ENCODE assay signal across 8 mouse cellular contexts in genomic region chr17:46160090-46160662, GRCm38 (mm10). TPM values are rescaled to one million over a fixed set of nuclear protein-coding genes. Genes with fewer than 3 reads are reported as not detected.
DNase-seq lines count a peak whose midpoint lies in the region; ATAC-seq lines count a peak whose summit lies in the region.

No protein-coding gene starts in this region.

- peak; percentile 98 for DNase-seq in adipocyte (ENCODE audit: low spot score)
- DNase-seq in embryo, embryonic 10.5 days (ENCODE audit: low spot score), result peak; percentile 95
- DNase-seq in gastrocnemius, postnatal 14 days, result peak; percentile 90
- peak; percentile 86 to 91 for DNase-seq in left cerebral cortex, postnatal 10 days (ENCODE audit: extremely low spot score in 1 of 2, low spot score in 2 of 2)
- DNase-seq in right cerebral cortex, postnatal 36 days (ENCODE audit: low spot score in 2 of 2), result peak; percentile 75 to 86
- peak; percentile 94 for DNase-seq in yolk sac, embryonic 10.5 days (ENCODE audit: low spot score)

- intact Hi-C loops in gastrocnemius, postnatal 14 days (cut with DNase I; ENCODE audit: low total_unique reads), result no loop called here
- intact Hi-C loops in left cerebral cortex, postnatal 10 days (cut with DNase I), result loop anchor here (10.0 kb wide), 1 partner anchor 425 kb away; the partner anchor contains the start of gene 1600014C23Rik

- peak; percentile 52 for ATAC-seq in inflammation-experienced regulatory T-cells, adult 6 months
- peak; percentile 73 for ATAC-seq in megakaryocyte-erythroid progenitor cell, adult 5-6 weeks (replicated peaks; ENCODE audit: low FRiP score, low TSS enrichment, poor library complexity, severe bottlenecking)

RNA-seq across cellular contexts. Expression of gene Gtpbp2, which starts 0.7 kb away (rescaled TPM):
- 10 to 100 TPM; 45.4 to 56.3 TPM for total RNA-seq in gastrocnemius, postnatal 14 days (2021)
- polyA plus RNA-seq in inflammation-experienced regulatory T-cells, adult 6 months (2017; shearing (Covaris generic)), result 10 to 100 TPM; 47.8 to 71.3 (median 51.3) TPM
- 100 to 1,000 TPM in 1 of 2 experiments, 10 to 100 TPM in 1; 86.6 to 101 TPM for total RNA-seq in left cerebral cortex, postnatal 10 days (2021)
- 47.9 and 52.5 TPM in 2 replicates for total RNA-seq in megakaryocyte-erythroid progenitor cell, adult 5-6 weeks (2014; fragmentation: Nextera tagmentation)
- 23.7 and 24.6 TPM in 2 replicates for total RNA-seq in megakaryocyte-erythroid progenitor cell, adult 5-6 weeks (2017)

RNA-seq across cellular contexts. Expression of gene Mad2l1bp, which starts 6.8 kb away (rescaled TPM):
- total RNA-seq in gastrocnemius, postnatal 14 days (2021), result 10 to 100 TPM; 14.6 to 15.6 TPM
- 10 to 100 TPM; 47.3 to 55.4 (median 53.1) TPM for polyA plus RNA-seq in inflammation-experienced regulatory T-cells, adult 6 months (2017; shearing (Covaris generic))
- 10 to 100 TPM; 13.2 to 15.3 TPM for total RNA-seq in left cerebral cortex, postnatal 10 days (2021)
- total RNA-seq in megakaryocyte-erythroid progenitor cell, adult 5-6 weeks (2014; fragmentation: Nextera tagmentation), result 15.4 and 16.1 TPM in 2 replicates
- total RNA-seq in megakaryocyte-erythroid progenitor cell, adult 5-6 weeks (2017), result 8.0 and 9.7 TPM in 2 replicates

RNA-seq across cellular contexts. Expression of gene Rsph9, which starts 16.2 kb away (rescaled TPM):
- total RNA-seq in gastrocnemius, postnatal 14 days (2021), result under 1 TPM; 0.43 to 0.66 TPM
- polyA plus RNA-seq in inflammation-experienced regulatory T-cells, adult 6 months (2017; shearing (Covaris generic)), result 1 to 10 TPM in 2 of 3 experiments, under 1 TPM in 1; 0.94 to 2.3 (median 1.3) TPM
- total RNA-seq in left cerebral cortex, postnatal 10 days (2021), result 10 to 100 TPM; 33.0 to 34.8 TPM
- total RNA-seq in megakaryocyte-erythroid progenitor cell, adult 5-6 weeks (2014; fragmentation: Nextera tagmentation), result 4.3 TPM in 1 of 2 replicates, not detected in the other
- total RNA-seq in megakaryocyte-erythroid progenitor cell, adult 5-6 weeks (2017), result not detected in 2 replicates

RNA-seq across cellular contexts. Expression of gene Polh, which starts 42.3 kb away (rescaled TPM):
- total RNA-seq in gastrocnemius, postnatal 14 days (2021), result 10 to 100 TPM; 11.2 to 13.5 TPM
- 10 to 100 TPM in 1 of 3 experiments, 1 to 10 TPM in 2; 6.4 to 20.1 (median 8.2) TPM for polyA plus RNA-seq in inflammation-experienced regulatory T-cells, adult 6 months (2017; shearing (Covaris generic))
- 1 to 10 TPM; 6.3 to 7.8 TPM for total RNA-seq in left cerebral cortex, postnatal 10 days (2021)
- total RNA-seq in megakaryocyte-erythroid progenitor cell, adult 5-6 weeks (2014; fragmentation: Nextera tagmentation), result 19.9 and 27.9 TPM in 2 replicates
- total RNA-seq in megakaryocyte-erythroid progenitor cell, adult 5-6 weeks (2017), result 22.5 and 30.3 TPM in 2 replicates

RNA-seq across cellular contexts. Expression of gene Xpo5, which starts 42.4 kb away (rescaled TPM):
- total RNA-seq in gastrocnemius, postnatal 14 days (2021), result 10 to 100 TPM; 11.5 to 12.6 TPM
- 10 to 100 TPM; 24.9 to 35.4 (median 28.8) TPM for polyA plus RNA-seq in inflammation-experienced regulatory T-cells, adult 6 months (2017; shearing (Covaris generic))
- total RNA-seq in left cerebral cortex, postnatal 10 days (2021), result 10 to 100 TPM; 40.0 to 41.9 TPM
- total RNA-seq in megakaryocyte-erythroid progenitor cell, adult 5-6 weeks (2014; fragmentation: Nextera tagmentation), result 58.7 and 74.9 TPM in 2 replicates
- 74.0 and 81.7 TPM in 2 replicates for total RNA-seq in megakaryocyte-erythroid progenitor cell, adult 5-6 weeks (2017)

Comparison
In these comparisons a context has a peak if more than half of its experiments do, and no peak if none do; other contexts are left out.
1. Peak in every context shown above with its lines: DNase-seq and ATAC-seq.
2. RNA of gene Rsph9, which starts 16.2 kb away (total RNA-seq): 33.0 to 34.8 TPM in left cerebral cortex, postnatal 10 days; 4.3 TPM in megakaryocyte-erythroid progenitor cell, adult 5-6 weeks and 0.43 to 0.66 TPM in gastrocnemius, postnatal 14 days; every median in the first group is over 4 times any median in the second.